Mouse (Mus musculus) midbrain, embryonic 11.5 days (tissue): ENCODE data around the gene Cnn2. TPM values are rescaled to one million over a fixed set of nuclear protein-coding genes. Genes with fewer than 3 reads are reported as not detected.
A peak's percentile ranks its signal among the peaks of the same experiment; 100 is the strongest.
"Not testable (repeated sequence)": the region's sequence is repeated elsewhere in the genome, so short reads cannot be mapped to it uniquely, and the experiment has no call there.

ENCODE experiments used
- ATAC-seq: fragments of 200-750 bp; cut with Nextera tagmentation; 2 replicates; pipeline ENCODE4 v1.8.0; 2017; ENCODE audit warnings: moderate TSS enrichment, moderate library complexity; ENCODE audit not compliant: low FRiP score
- DNase-seq: peaks from one replicate; pipeline ENCODE4 v3.0.0; 2015; ENCODE audit warnings: low spot score; ENCODE audit errors: missing footprints
- H3K27ac ChIP-seq: fragments of 300-500 bp; sonication (generic); 2 replicates; pipeline ENCODE4 v1.5.1; 2014; ENCODE audit warnings: low read depth, low read length
- H3K27me3 ChIP-seq: fragments of 300-500 bp; sonication (generic); 2 replicates; pipeline ENCODE4 v1.6.1; 2014; ENCODE audit warnings: mild to moderate bottlenecking, low read length, moderate library complexity, mixed read lengths; ENCODE audit not compliant: control insufficient read depth, insufficient read depth
- H3K36me3 ChIP-seq: fragments of 300-500 bp; sonication (generic); 2 replicates; pipeline ENCODE4 v1.6.1; 2014; ENCODE audit warnings: mild to moderate bottlenecking, low read length, moderate library complexity, mixed read lengths; ENCODE audit not compliant: control insufficient read depth, insufficient read depth
- H3K4me1 ChIP-seq: fragments of 300-500 bp; sonication (generic); 2 replicates; pipeline ENCODE4 v1.6.1; 2014; ENCODE audit warnings: low read length; ENCODE audit not compliant: control insufficient read depth, insufficient read depth
- H3K4me2 ChIP-seq: fragments of 300-500 bp; sonication (generic); 2 replicates; pipeline ENCODE4 v1.6.1; 2014; ENCODE audit warnings: mild to moderate bottlenecking, moderate library complexity
- H3K4me3 ChIP-seq: fragments of 300-500 bp; sonication (generic); 2 replicates; pipeline ENCODE4 v1.5.1; 2014; ENCODE audit warnings: low read depth, low read length
- H3K9ac ChIP-seq: fragments of 300-500 bp; sonication (generic); 2 replicates; pipeline ENCODE4 v1.6.1; 2014; ENCODE audit warnings: low read length
- H3K9me3 ChIP-seq: fragments of 300-500 bp; sonication (generic); 2 replicates; pipeline ENCODE4 v1.6.1; 2016; ENCODE audit warnings: low read length; ENCODE audit not compliant: control insufficient read depth
- WGBS: fragments of 180-500 bp; shearing (Covaris S2); extraction: QIAGEN DNeasy Blood & Tissue Kit; methylation state at CpG from one replicate; pipeline ENCODE4 v1.1.7; 2014; 5-methylcytosine and 5-hydroxymethylcytosine counted together
- polyA plus RNA-seq: library from polyadenylated mRNA; unstranded; fragments of >200 nt; fragmentation: Nextera tagmentation; extraction: Ambion mirVana; gene quantifications from 2 replicates; pipeline ENCODE4 v1.2.1, GENCODE M21; 2014

Cnn2 gene
- polyA plus RNA-seq, 1 experiment from 2014 or later: 158 TPM

DNA sequence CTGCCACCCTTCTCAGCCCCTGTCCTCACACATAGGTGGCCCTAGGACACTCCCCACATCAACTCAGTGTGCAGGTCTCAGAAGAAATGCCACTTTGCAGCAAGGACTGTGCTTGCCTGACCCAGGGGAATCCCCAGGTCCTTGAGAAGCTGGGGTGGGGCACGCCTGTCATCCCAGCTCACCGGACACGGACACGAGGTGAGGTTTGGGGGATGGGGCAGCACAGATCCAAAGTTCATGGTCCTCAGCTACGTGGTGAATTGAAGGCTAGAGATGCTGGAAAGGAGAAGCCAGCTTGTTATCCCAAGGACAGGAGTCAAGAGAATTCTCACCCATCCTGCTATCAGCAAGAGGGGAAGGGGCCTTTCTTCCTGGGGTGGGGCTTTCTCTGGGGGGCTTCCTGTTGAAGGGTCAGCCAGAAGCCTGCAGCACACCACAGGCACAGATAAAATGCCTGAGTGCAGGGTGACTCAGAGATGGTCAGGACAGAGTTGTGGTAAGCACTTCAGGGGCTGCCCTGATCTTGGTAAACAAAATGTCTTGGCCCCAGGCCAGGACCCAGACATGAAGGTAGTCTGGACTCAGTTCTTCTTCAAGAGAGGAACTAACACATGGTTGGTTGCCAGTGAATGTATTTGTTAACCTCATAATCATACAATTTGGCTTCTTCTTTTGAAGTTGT lies 44.6 kb downstream of the Cnn2 start:
- Histone ChIP-seq H3K4me1 (no peaks in the 10 kb centered on the region), H3K36me3 (peaks cover 15% of the 10 kb centered on the region), H3K4me3 (no peak overlapping the region), H3K9ac (no peak overlapping the region), H3K27ac (no peak overlapping the region), H3K9me3 (no peaks in the 10 kb centered on the region), H3K4me2 (no peak overlapping the region), H3K27me3 (no peaks in the 10 kb centered on the region)
- WGBS: 75% methylated on average over 5 of the region's 5 CpGs
- no peak for DNase-seq
- no peak for ATAC-seq

DNA sequence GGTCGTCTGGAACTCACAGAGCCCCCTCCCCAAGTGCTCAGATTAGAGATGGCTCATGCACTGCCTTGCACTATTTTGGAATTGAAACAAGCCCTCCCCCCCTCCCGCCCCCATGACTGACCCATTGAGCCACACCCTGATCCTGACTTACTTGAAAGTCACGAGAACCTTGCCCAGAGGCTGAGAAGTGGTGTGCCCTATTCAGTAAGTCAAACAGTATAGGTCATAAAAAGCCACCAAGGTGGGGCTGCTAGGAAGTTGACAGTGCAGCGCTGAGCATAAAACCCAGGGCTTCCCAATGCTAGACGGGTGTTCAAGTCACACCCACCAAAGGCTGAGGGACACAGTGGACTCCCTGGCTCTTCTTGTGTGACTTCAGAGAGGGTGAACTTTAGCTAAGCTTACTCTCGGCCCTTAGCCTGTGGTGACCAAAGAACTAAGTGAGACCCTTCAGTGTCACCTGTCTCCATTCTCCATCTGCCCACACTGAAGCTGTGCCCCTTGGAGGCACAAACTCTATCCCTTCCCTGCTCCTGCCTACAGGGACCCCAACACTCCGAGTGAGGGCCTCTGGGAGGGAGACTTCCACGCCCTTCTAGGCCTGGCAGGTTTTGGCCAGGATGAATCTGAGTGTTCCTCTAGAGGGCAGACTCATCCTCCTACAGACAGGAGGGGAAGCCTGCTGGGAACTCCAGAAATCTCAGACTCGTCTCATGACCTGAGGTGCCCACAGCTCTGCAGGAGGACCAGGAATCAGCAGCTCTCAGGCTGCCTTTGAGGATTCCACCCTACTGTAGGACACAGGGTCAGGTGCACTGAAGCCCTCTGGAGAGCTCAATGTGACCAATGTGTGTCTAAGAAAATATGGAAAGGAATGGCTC lies 45.4 kb downstream of the Cnn2 start:
- no peaks in the 10 kb centered on the region for H3K27me3 ChIP-seq
- peaks cover 6% of the 10 kb centered on the region for H3K4me1 ChIP-seq
- H3K4me3 ChIP-seq: no peak overlapping the region
- no peak overlapping the region for H3K9ac ChIP-seq
- 52% methylated on average over 9 of the region's 9 CpGs for WGBS
- DNase-seq: no peak
- H3K27ac ChIP-seq: no peak overlapping the region
- ATAC-seq: peak; percentile 34; the same call in 1 of the 2 replicates
- H3K9me3 ChIP-seq: no peaks in the 10 kb centered on the region
- H3K4me2 ChIP-seq: no peak overlapping the region
- peaks cover 17% of the 10 kb centered on the region for H3K36me3 ChIP-seq

DNA sequence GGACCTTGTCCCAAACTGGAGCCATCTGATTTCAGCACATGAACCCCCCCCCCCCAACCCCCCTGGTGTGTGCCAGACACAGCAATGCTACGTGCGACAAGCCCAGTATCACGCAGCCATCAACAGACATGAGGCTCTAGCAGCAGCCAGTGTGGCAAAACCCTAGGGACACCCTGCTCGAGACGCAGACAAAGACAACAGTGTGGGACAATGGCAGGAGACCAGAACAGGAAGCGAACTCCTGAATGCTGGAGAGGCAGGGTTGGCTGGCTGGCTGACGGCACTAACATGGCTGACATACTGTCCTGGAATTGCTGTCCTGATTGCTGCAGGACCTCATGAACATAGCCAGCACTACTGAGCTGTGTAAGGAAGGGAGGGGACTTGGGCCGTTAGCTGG lies 46.8 kb downstream of the Cnn2 start:
- Histone ChIP-seq H3K4me3 (no peak overlapping the region), H3K9me3 (no peaks in the 10 kb centered on the region), H3K36me3 (peaks cover 17% of the 10 kb centered on the region), H3K27me3 (no peaks in the 10 kb centered on the region), H3K9ac (no peak overlapping the region), H3K27ac (no peak overlapping the region), H3K4me2 (no peak overlapping the region), H3K4me1 (peaks cover 8% of the 10 kb centered on the region)
- no peak for ATAC-seq
- no peak for DNase-seq
- 91% methylated on average over 8 of the region's 8 CpGs for WGBS

DNA sequence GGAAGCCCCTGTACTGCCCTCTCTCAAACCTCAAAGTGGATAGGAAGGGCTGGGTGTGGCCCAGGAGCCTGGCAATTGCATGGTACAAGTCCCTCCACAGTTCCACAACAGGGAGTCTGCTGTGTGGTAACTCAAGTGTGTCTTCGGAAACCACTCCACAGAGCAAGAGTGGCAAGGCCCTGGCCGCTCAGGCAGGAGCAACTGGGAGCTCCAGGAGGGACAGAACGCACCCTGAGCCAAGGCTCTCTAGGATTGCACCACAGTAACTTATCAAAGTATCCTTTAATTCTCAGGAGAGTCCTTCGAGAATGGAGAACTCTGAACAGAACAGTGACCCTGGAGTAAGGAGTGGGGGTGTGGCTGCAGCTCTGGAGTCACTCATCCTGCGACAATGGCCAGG lies 47.3 kb downstream of the Cnn2 start:
- no peak for DNase-seq
- peaks cover 17% of the 10 kb centered on the region for H3K36me3 ChIP-seq
- H3K27ac ChIP-seq: no peak overlapping the region
- WGBS: 91% methylated on average over 5 of the region's 5 CpGs
- peaks cover 8% of the 10 kb centered on the region for H3K4me1 ChIP-seq
- H3K9ac ChIP-seq: no peak overlapping the region
- no peak for ATAC-seq
- H3K27me3 ChIP-seq: no peaks in the 10 kb centered on the region
- H3K4me2 ChIP-seq: no peak overlapping the region
- H3K4me3 ChIP-seq: no peak overlapping the region
- no peaks in the 10 kb centered on the region for H3K9me3 ChIP-seq

DNA sequence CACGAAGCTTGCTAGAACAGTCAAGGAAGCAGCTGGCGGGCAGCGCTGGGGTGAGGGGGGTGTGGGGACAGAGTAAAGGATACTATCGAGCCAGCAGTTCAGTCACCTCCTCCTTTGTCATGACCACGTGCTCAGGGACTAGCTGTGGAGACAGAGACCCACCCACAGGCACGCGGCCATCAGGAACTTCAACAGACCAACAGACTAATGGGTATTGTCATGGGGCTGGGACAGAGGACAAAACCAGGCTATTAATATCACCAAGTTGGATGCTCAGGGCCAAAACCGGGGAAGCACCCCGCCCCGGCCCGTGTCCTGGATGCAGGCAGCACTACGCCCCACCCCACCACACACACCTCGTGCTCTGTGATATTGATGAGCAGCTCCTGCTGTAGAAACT lies 48.4 kb downstream of the Cnn2 start:
- H3K27me3 ChIP-seq: no peaks in the 10 kb centered on the region
- H3K27ac ChIP-seq: no peak overlapping the region
- H3K9ac ChIP-seq: no peak overlapping the region
- WGBS: 89% methylated on average over 13 of the region's 13 CpGs
- H3K4me1 ChIP-seq: peaks cover 8% of the 10 kb centered on the region
- H3K4me2 ChIP-seq: no peak overlapping the region
- ATAC-seq (no peak), DNase-seq (no peak)
- H3K4me3 ChIP-seq: no peak overlapping the region
- peaks cover 17% of the 10 kb centered on the region for H3K36me3 ChIP-seq
- no peaks in the 10 kb centered on the region for H3K9me3 ChIP-seq

DNA sequence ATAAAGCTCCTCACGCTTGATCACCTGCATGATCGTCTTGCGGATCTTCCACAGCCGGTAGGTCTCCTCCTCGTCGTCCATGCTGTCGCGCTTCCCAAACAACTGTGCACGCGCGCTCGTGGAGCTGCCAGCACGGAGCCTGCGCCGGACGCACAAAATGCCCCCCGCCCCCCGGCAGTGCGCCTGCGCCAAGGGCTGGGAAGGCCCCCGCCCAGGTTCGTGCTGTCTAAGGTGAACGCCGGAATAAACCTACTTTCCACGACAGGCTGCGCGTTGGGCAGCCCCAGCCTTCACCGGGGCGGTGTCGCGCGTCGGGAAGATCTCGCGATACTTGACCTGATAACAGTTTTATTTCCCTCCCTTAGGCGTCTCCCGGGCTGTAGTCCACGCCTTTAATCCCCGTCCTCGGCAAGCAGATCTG lies 51.2 kb downstream of the Cnn2 start, which contains the start of gene Polr2e:
Gene Polr2e (minus strand): TSS at position 237 of the 421 bp plus-strand sequence.
- Histone ChIP-seq H3K9me3 (no peaks in the 10 kb centered on the region), H3K9ac (peak within 1 kb of the TSS; percentile 85), H3K4me2 (peak within 1 kb of the TSS; percentile 70), H3K27ac (no peak within 1 kb of the TSS; the same call in 1 of the 2 replicates), H3K27me3 (no peaks in the 10 kb centered on the region), H3K4me3 (peak within 1 kb of the TSS; percentile 81), H3K36me3 (peaks cover 17% of the 10 kb centered on the region), H3K4me1 (peaks cover 10% of the 10 kb centered on the region)
- DNase-seq: peak; percentile 100
- WGBS: under 1% methylated on average over 40 of the region's 40 CpGs
- peak; percentile 96 for ATAC-seq

DNA sequence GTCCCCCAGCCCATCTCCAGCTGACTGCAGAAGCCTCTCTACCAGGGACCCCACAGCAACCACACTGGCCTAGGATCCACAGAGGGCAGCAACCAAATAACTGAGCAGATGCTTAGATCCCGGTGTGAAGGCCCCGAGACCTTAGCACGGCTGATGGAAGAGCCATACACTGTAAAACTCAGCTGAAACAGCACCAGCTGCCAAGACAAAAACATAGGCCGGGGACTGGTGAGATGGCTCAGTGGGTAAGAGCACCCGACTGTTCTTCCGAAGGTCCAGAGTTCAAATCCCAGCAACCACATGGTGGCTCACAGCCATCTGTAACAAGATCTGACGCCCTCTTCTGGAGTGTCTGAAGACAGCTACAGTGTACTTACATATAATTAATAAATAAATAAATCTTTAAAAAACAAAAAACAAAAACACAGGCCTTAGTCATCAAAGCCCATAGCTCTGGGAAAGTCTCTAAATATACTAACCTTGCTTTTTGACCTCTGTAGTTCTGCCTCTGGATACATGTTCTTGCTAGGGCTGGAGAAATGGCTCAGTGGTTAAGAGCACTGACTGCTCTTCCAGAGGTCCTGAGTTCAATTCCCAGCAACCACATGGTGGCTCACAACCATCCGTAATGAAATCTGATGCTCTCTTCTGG lies 53.2 kb downstream of the Cnn2 start:
- H3K27me3 ChIP-seq, H3K4me3 ChIP-seq, ATAC-seq, H3K4me2 ChIP-seq, H3K27ac ChIP-seq, H3K9ac ChIP-seq, H3K9me3 ChIP-seq, H3K36me3 ChIP-seq, DNase-seq: not testable (repeated sequence)
- WGBS: 90% methylated on average over 8 of the region's 8 CpGs
- peaks cover 10% of the 10 kb centered on the region for H3K4me1 ChIP-seq

DNA sequence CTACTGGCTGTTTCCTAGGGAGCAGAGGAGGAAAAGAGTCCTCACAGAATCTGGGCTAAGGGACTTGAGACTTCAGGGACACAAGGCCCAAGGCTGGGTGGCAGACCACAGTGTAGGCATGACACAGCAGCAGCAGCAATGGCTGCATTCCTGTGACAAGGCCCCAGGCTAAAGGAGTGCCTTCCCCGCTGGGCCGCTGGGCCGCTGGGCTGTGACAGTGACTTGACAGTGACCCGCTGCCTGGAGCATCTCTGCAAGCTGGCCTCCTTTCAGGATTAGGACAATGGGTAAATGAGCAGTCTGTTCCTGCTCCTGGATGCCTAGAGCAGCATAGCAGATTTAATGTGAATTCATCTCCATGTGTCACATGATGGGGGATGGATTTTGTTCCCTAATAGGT lies 55.7 kb downstream of the Cnn2 start:
- H3K4me3 ChIP-seq: no peak overlapping the region
- H3K27ac ChIP-seq: peak overlapping the region; percentile 45
- no peak overlapping the region for H3K4me2 ChIP-seq
- ATAC-seq (no peak), DNase-seq (no peak)
- H3K9ac ChIP-seq: peak overlapping the region; percentile 9; the same call in 1 of the 2 replicates
- H3K27me3 ChIP-seq: no peaks in the 10 kb centered on the region
- WGBS: 28% methylated on average over 4 of the region's 4 CpGs
- no peaks in the 10 kb centered on the region for H3K9me3 ChIP-seq
- peaks cover 18% of the 10 kb centered on the region for H3K4me1 ChIP-seq
- no peaks in the 10 kb centered on the region for H3K36me3 ChIP-seq
